Mouse (Mus musculus): ENCODE data around the gene Ren1. TPM values are rescaled to one million over a fixed set of nuclear protein-coding genes. Genes with fewer than 3 reads are reported as not detected.

The Ren1 gene
- polyA plus RNA-seq, 1 experiment, result 0.08 TPM

GRCm38 (mm10) chr1:133347226-133347625 is 3.1 kb upstream of the Ren1 start:
- Histone ChIP-seq H3K27me3 (ENCODE audit: control insufficient read depth, insufficient read depth, low read length) (no peaks in the 10 kb centered on the region), H3K4me3 (replicated peaks; ENCODE audit: insufficient read depth, low read depth, low read length) (no peak overlapping the region), H3K4me1 (ENCODE audit: control insufficient read depth, insufficient read depth, low read length) (no peaks in the 10 kb centered on the region), H3K27ac (ENCODE audit: insufficient read depth, low read length) (no peak overlapping the region)
- 93% methylated on average over 3 of the region's 3 CpGs for WGBS
- TF ChIP-seq POLR2A (IDR thresholded peaks at IDR 0.05; ENCODE audit: borderline replicate concordance, insufficient read depth, low read length) (no peak), CTCF (IDR thresholded peaks at IDR 0.05; ENCODE audit: borderline replicate concordance, insufficient read depth, low read depth, low read length) (no peak)
- no peak for DNase-seq

- no peak for TF ChIP-seq POLR2A (IDR thresholded peaks at IDR 0.05; ENCODE audit: borderline replicate concordance, insufficient read depth, low read length)
- TF ChIP-seq CTCF (IDR thresholded peaks at IDR 0.05; ENCODE audit: borderline replicate concordance, insufficient read depth, low read depth, low read length), result no peak
- no peak for DNase-seq
- WGBS, result 71% methylated on average over 11 of the region's 11 CpGs
- no peaks in the 10 kb centered on the region for H3K27me3 ChIP-seq (ENCODE audit: control insufficient read depth, insufficient read depth, low read length)
- no peak overlapping the region for H3K4me3 ChIP-seq (replicated peaks; ENCODE audit: insufficient read depth, low read depth, low read length)
- no peak overlapping the region for H3K27ac ChIP-seq (ENCODE audit: insufficient read depth, low read length)
- H3K4me1 ChIP-seq (ENCODE audit: control insufficient read depth, insufficient read depth, low read length), result no peaks in the 10 kb centered on the region
These were observed 2.4 kb upstream of the Ren1 start for GRCm38 (mm10) chr1:133347693-133348520.

GRCm38 (mm10) chr1:133351762-133352161 is 1.5 kb downstream of the Ren1 start:
- Histone ChIP-seq H3K4me1 (ENCODE audit: control insufficient read depth, insufficient read depth, low read length) (no peaks in the 10 kb centered on the region), H3K27me3 (ENCODE audit: control insufficient read depth, insufficient read depth, low read length) (no peaks in the 10 kb centered on the region), H3K4me3 (replicated peaks; ENCODE audit: insufficient read depth, low read depth, low read length) (no peak overlapping the region), H3K27ac (ENCODE audit: insufficient read depth, low read length) (no peak overlapping the region)
- TF ChIP-seq POLR2A (IDR thresholded peaks at IDR 0.05; ENCODE audit: borderline replicate concordance, insufficient read depth, low read length) (no peak), CTCF (IDR thresholded peaks at IDR 0.05; ENCODE audit: borderline replicate concordance, insufficient read depth, low read depth, low read length) (no peak)
- no peak for DNase-seq
- 73% methylated on average over 9 of the region's 9 CpGs for WGBS

GRCm38 (mm10) chr1:133353371-133353809 is 3.1 kb downstream of the Ren1 start:
- 4% methylated on average over 12 of the region's 12 CpGs for WGBS
- TF ChIP-seq POLR2A (IDR thresholded peaks at IDR 0.05; ENCODE audit: borderline replicate concordance, insufficient read depth, low read length) (no peak), CTCF (IDR thresholded peaks at IDR 0.05; ENCODE audit: borderline replicate concordance, insufficient read depth, low read depth, low read length) (peak; percentile 100)
- Histone ChIP-seq H3K4me3 (replicated peaks; ENCODE audit: insufficient read depth, low read depth, low read length) (no peak overlapping the region), H3K4me1 (ENCODE audit: control insufficient read depth, insufficient read depth, low read length) (no peaks in the 10 kb centered on the region), H3K27me3 (ENCODE audit: control insufficient read depth, insufficient read depth, low read length) (no peaks in the 10 kb centered on the region), H3K27ac (ENCODE audit: insufficient read depth, low read length) (no peak overlapping the region)
- DNase-seq, result peak; percentile 74 to 84

- Histone ChIP-seq H3K4me3 (replicated peaks; ENCODE audit: insufficient read depth, low read depth, low read length) (no peak overlapping the region), H3K27me3 (ENCODE audit: control insufficient read depth, insufficient read depth, low read length) (no peaks in the 10 kb centered on the region), H3K4me1 (ENCODE audit: control insufficient read depth, insufficient read depth, low read length) (no peaks in the 10 kb centered on the region; the same call in 1 of the 2 replicates), H3K27ac (ENCODE audit: insufficient read depth, low read length) (no peak overlapping the region)
- WGBS, result 83% methylated on average over 5 of the region's 5 CpGs
- DNase-seq, result no peak
- TF ChIP-seq CTCF (IDR thresholded peaks at IDR 0.05; ENCODE audit: borderline replicate concordance, insufficient read depth, low read depth, low read length) (no peak), POLR2A (IDR thresholded peaks at IDR 0.05; ENCODE audit: borderline replicate concordance, insufficient read depth, low read length) (no peak)
These were observed 5.2 kb downstream of the Ren1 start for GRCm38 (mm10) chr1:133355469-133355868.

GRCm38 (mm10) chr1:133355912-133356311 is 5.6 kb downstream of the Ren1 start:
- 77% methylated on average over 15 of the region's 15 CpGs for WGBS
- H3K27ac ChIP-seq (ENCODE audit: insufficient read depth, low read length), result no peak overlapping the region
- H3K27me3 ChIP-seq (ENCODE audit: control insufficient read depth, insufficient read depth, low read length), result no peaks in the 10 kb centered on the region
- DNase-seq, result no peak
- no peak overlapping the region for H3K4me3 ChIP-seq (replicated peaks; ENCODE audit: insufficient read depth, low read depth, low read length)
- TF ChIP-seq CTCF (IDR thresholded peaks at IDR 0.05; ENCODE audit: borderline replicate concordance, insufficient read depth, low read depth, low read length) (no peak), POLR2A (IDR thresholded peaks at IDR 0.05; ENCODE audit: borderline replicate concordance, insufficient read depth, low read length) (no peak)
- no peaks in the 10 kb centered on the region; the same call in 1 of the 2 replicates for H3K4me1 ChIP-seq (ENCODE audit: control insufficient read depth, insufficient read depth, low read length)

GRCm38 (mm10) chr1:133356330-133356729 is 6.0 kb downstream of the Ren1 start:
- Histone ChIP-seq H3K27ac (ENCODE audit: insufficient read depth, low read length) (no peak overlapping the region), H3K4me3 (replicated peaks; ENCODE audit: insufficient read depth, low read depth, low read length) (no peak overlapping the region), H3K4me1 (ENCODE audit: control insufficient read depth, insufficient read depth, low read length) (no peaks in the 10 kb centered on the region; the same call in 1 of the 2 replicates), H3K27me3 (ENCODE audit: control insufficient read depth, insufficient read depth, low read length) (no peaks in the 10 kb centered on the region)
- WGBS, result 65% methylated on average over 8 of the region's 8 CpGs
- DNase-seq, result no peak
- TF ChIP-seq POLR2A (IDR thresholded peaks at IDR 0.05; ENCODE audit: borderline replicate concordance, insufficient read depth, low read length) (no peak), CTCF (IDR thresholded peaks at IDR 0.05; ENCODE audit: borderline replicate concordance, insufficient read depth, low read depth, low read length) (no peak)

GRCm38 (mm10) chr1:133361006-133361405 is 10.7 kb downstream of the Ren1 start:
- Histone ChIP-seq H3K27ac (ENCODE audit: insufficient read depth, low read length) (no peak overlapping the region), H3K4me1 (ENCODE audit: control insufficient read depth, insufficient read depth, low read length) (no peaks in the 10 kb centered on the region; the same call in 1 of the 2 replicates), H3K4me3 (replicated peaks; ENCODE audit: insufficient read depth, low read depth, low read length) (no peak overlapping the region), H3K27me3 (ENCODE audit: control insufficient read depth, insufficient read depth, low read length) (no peaks in the 10 kb centered on the region)
- no peak for DNase-seq
- WGBS, result 96% methylated on average over 6 of the region's 6 CpGs
- TF ChIP-seq CTCF (IDR thresholded peaks at IDR 0.05; ENCODE audit: borderline replicate concordance, insufficient read depth, low read depth, low read length), result no peak
- TF ChIP-seq POLR2A (IDR thresholded peaks at IDR 0.05; ENCODE audit: borderline replicate concordance, insufficient read depth, low read length), result no peak
